Mouse (Mus musculus): ENCODE results near the gene Nqo2. TPM values are rescaled to one million over a fixed set of nuclear protein-coding genes. Genes with fewer than 3 reads are reported as not detected.
A peak's percentile ranks its signal among the peaks of the same experiment; 100 is the strongest.

The Nqo2 gene
- polyA plus RNA-seq, 2 experiments from 2014 or later, result 9.0 to 15.4 TPM

DNA sequence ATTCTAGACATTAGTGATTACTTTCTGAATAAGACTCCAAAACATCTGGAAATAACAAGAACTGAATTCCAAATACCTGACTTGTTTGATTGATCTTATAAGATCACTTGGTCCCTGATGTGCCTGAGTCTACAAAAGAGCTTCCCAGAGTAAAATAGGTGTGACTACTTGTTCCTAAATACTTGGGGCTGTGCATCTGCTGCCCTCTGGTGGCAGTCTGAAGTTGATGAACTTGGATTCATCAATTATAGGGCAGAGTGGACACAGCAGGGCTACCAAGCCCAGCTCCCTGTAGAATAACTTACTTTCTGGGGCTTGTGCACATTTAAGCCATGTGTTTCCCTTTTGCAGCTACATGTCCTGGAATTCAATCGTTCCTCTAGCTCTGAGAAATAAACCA, 30.7 kb downstream of the Nqo2 start:
- ATAC-seq, result peak; percentile 78

DNA sequence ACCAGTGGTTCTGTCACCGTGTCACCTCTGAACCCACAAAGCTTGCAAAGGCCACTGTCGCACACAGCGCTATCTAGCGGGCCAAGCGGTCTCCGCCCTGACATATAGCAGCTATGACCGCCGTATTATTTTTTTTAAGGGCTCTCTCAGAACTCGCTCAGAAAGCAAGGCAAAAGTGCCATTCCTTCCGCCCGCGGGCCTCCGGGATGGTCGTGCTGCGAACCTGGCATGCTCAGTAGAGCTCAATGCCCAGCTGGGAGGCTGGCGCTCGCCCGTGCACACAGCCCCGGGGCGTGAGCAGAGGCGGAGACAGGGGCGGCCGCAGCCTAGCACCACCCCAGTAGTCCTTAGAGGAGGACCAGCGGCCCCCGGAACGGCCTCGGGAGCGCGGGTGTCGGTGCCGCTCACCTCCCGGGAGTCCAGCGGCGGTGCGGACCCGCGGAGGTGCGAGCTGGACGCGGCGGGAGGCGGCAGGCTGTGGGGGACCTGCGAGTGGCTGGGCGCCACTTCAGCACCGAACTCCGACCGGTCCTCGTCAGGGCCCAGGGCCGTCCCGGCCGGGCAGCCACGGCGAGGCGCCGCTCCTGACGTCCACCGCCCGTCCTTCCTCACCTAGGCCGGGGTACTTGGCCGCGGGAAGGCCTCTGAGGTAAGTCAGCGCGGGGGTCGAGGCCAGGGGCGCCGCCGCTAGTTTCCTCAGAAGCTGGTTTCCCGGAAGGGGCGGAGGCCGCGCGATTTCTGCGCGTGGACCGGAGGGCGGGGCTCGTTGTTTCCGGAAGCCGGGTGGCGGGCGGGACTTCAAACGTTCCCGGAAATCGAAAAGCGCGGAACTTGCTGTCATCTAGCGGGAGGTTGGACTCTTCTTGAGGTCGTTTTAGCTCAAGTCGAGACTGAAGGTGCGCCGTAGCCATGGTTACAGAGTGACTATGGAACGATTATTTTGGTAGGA, 37.8 kb downstream of the Nqo2 start, which contains the start of the genes Ripk1 and Serpinb6a:
Gene Ripk1 (plus strand): TSS at position 306 of the 949 bp plus-strand sequence.
Gene Serpinb6a (minus strand): TSS at position 737 of the 949 bp plus-strand sequence.
- peak; percentile 90 for ATAC-seq

DNA sequence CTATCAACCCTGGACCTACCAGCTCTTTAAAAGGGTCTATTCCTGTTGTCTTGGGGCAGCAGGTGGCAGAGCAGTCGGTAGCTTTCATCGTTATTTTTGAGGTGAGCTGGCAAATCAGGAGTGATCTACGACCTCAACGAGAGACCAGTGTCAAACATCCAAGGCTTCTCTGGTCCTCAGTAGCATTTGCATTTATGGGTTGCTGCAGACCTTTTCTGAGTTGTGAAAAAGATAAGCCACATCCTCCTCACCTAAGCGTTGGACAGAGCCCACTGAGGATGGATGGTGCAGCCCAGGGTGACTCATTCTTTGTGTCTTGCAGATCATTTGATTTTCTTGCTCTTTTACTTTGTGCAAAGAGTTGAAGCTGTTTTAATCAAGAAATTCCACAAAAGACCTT, 38.6 kb downstream of the Nqo2 start:
- ATAC-seq, result peak; percentile 35

DNA sequence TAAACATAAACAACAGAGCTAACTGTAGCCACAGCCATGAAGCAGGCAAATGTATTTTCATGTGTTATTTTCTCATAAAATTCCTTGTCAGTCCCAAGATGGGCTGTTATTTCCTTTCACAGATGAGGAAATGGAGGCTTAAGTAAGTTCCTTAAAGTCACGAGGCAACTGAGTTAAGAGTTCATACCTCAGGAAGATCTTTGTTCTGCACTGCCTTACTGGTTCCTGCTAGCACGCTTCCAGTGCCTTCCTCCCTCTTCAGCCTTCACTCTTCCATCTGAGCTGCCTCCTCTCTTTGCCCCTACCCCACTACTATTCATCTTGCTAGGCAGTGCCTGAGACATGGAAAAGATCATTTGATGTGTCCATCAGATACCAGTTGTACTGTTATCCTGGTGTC, 42.7 kb downstream of the Nqo2 start:
- no peak for ATAC-seq

DNA sequence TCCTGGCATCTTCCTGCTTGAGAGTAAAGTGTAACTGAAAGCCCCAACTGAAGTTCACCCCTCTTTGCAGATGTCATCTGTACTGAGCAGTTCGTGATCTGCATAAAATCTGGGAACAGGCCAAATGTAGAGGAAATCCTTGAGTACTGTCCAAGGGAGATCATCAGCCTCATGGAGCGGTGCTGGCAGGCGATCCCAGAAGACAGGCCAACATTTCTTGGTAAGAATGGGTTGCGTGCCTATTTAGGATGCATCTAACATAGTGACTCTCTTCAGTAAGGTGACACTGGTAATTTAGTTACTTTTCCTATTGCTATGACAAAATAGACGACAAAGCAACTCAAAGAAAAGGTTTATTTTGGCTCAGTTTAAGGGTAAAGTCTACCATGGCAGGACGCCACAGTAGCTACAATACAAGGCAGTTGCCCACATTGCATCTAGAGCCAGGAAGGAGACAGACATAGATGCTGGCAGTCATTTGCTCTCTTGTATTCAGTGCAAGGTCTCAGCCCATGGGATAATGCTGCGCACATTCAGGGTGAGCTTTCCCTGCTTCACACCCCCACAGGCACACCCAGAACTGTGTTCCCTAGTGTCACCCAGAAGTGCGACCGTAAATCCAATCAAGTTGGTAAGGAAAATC, 52.6 kb downstream of the Nqo2 start:
- no peak for ATAC-seq

DNA sequence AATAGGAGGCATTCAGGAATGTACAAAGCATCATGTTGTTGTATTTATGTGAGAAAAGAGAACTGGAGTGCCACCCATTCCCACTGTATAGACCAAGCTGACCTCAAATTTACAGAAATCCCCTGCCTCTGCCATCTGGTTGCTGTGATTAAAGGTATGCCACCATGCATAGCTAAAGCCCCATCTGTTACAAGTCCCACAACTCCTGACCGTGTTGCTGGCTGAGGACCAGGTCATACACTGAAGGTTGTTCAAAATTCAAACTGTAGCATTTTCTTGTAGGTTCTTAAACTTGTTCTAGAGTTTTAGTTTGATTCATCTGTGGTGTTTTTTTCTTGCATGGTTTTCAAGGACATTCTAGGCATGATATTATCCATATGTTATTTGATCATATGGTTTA, 54.0 kb downstream of the Nqo2 start:
- no peak for ATAC-seq

DNA sequence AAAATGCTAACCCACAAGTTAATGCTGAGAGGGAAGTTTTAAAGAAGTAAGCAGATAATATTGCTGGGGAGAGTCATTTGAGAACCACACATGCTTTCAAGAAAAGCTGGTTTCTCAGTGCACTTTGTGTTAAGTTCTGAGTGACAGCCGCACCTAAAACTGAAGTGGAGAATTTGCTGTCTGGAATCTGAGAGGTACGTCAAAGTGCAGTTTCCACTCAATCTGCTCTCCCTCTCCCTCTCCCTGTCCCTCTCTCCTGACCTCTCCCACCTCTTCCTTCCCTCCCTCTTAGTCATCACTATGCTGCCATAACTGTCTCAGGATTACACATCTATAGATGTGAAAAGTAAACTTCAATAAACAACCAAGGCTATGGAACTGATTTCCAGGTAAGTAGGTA, 57.5 kb downstream of the Nqo2 start:
- no peak for ATAC-seq

DNA sequence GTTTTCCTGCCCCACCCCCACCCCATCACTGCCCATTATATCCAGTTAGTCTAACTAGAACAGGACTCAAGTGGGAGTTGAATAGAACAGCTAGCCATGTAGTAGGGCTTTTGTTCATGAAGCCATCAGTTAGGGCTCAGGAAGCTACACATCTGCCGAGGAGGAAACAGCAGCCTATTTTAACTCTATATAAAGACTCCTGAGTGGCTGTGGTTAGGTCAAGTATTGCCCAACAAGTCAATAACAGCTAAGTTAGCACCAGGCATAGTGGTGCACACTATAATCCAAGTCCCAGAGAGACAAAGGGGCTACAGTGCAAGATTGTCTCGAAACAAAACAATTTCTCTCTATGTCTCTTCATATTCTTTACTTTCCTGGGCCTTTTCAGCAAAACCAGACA, 67.6 kb downstream of the Nqo2 start:
- no peak for ATAC-seq

DNA sequence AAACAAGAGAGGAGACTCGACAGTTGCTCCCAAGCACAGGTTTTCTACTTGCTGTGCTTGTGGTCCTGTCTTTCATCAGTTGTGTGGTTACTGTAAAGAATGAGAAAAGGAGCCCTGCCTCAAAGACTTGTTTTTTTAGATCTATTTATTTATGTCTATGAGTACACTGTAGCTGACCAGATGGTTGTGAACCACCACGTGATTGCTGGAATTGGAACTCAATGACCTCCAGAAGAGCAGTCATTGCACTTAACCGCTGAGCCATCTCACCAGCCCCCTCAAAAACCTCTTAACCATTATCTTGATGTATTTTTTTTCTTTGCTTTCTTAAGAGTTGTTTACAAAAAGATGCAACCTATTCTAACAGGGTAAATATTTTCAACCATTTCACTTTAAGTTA, 70.9 kb downstream of the Nqo2 start:
- ATAC-seq, result no peak

DNA sequence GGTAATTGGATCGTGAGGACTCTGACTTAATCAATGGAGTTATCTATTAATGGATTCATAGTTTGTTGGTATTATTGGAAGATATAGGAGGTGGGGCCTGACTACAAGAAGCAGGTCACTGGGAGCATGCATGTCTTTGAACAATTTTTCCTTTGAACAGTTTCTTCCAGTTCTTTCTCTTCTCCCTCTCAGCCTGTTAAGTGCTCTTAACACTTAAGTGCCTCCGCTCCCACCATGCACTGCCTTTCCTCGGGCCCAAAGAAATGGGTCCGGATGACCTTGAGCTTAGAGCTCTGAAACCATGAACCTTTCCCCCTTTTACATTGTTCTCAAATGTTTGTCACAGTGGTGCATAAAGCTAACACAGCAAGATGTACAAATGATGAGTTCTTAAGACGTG, 72.2 kb downstream of the Nqo2 start:
- no peak for ATAC-seq

DNA sequence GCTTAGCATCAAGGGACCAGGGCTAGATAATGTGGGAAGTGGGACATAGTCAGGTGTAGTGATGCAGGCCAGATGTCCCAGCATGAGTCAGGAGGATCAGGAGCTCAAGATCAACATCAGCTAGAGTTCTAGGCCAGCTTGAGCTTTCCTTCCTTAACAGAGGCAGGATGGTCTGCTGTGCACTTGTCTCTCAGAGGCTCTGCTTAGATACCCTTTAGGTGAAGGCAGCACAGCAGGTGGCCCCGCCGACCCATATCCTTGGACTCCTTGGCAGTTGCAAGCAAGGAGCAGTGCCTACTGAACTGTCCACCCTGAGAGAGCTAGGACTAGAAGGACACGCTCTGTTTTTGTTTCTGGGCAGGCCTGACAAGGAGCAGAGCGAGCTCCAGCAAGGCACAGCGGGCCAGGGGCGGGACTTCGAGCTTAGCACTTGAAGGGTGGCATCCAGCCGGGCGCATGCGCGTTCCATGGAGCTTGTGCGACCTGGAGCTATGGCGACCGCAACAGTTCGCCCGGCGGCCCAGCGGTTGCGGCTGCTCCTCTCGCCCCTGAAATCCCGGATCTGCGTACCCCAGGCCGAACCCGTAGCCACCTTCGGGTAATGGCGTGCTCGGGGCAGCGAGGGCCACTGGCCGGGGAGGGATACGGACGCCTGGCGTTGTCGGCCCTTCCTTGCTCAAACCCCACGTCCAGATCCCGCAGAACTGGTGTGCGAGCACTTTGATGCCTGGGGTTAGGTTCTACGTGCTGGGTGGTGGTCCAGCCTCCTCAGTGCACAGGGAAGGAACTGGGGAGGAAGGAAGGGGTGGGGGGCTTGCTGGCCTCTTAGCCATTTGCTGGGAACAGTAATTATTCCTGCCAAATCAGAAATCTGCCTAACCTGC, 72.9 kb downstream of the Nqo2 start, which contains the start of gene Bphl:
Gene Bphl (plus strand): TSS at position 426 of the 884 bp plus-strand sequence.
- ATAC-seq, result peak; percentile 99

DNA sequence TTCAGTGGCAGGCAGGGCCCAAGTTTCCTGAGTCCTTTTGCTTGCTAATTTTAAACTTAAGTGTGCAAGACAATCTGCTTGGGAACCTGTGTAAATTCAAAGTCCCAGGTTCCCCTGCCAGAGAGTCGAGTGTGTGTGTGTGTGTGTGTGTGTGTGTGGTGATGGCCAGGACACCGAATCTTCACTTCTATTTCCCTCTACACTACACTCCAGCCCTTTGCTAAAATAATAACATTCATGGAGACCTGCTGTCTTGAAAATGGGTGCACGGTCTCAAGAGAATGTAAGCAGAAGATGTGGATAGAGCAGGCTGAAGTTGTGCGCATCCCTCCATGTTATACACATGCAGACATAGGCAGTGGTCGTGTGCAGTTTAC, 73.6 kb downstream of the Nqo2 start:
- ATAC-seq, result no peak

Other genes with a start within 250 kb of the Nqo2 start
- not detected for gene Serpinb6e, start 121.3 kb upstream of the Nqo2 start, polyA plus RNA-seq (2017; shearing (Covaris generic))
- gene Serpinb6c, start 59.0 kb upstream of the Nqo2 start, polyA plus RNA-seq (2017; shearing (Covaris generic)), result not detected
- 10 to 100 TPM; 11.9 to 15.7 TPM for gene Ripk1, start 37.7 kb downstream of the Nqo2 start, polyA plus RNA-seq (2017; shearing (Covaris generic))
- 10 to 100 TPM; 36.4 to 41.2 TPM for gene Serpinb6a, start 38.1 kb downstream of the Nqo2 start, polyA plus RNA-seq (2017; shearing (Covaris generic))
- 10 to 100 TPM; 20.0 to 25.5 TPM for gene Bphl, start 72.9 kb downstream of the Nqo2 start, polyA plus RNA-seq (2017; shearing (Covaris generic))
- 1 to 10 TPM; 4.7 to 5.4 TPM for gene Tubb2a, start 113.3 kb downstream of the Nqo2 start, polyA plus RNA-seq (2017; shearing (Covaris generic))
- 1 to 10 TPM in 1 of 2 experiments, under 1 TPM in 1; 0.69 to 1.0 TPM for gene Tubb2b, start 165.8 kb downstream of the Nqo2 start, polyA plus RNA-seq (2017; shearing (Covaris generic))
- 10 to 100 TPM; 51.0 to 57.8 TPM for gene Psmg4, start 198.3 kb downstream of the Nqo2 start, polyA plus RNA-seq (2017; shearing (Covaris generic))